Mouse (Mus musculus): Measurements from ENCODE around the gene Exo5. TPM values are rescaled to one million over a fixed set of nuclear protein-coding genes. Genes with fewer than 3 reads are reported as not detected.

The Exo5 gene
- polyA plus RNA-seq, 1 experiment: 11.3 TPM

- TF ChIP-seq POLR2A (IDR thresholded peaks at IDR 0.05; ENCODE audit: extremely low read depth, insufficient read depth, low read length): no peak
- TF ChIP-seq CTCF (IDR thresholded peaks at IDR 0.05; ENCODE audit: extremely low read depth, insufficient read depth, low read length): no peak
- Histone ChIP-seq H3K4me3 (ENCODE audit: insufficient read depth, low read length) (no peak overlapping the region), H3K4me1 (ENCODE audit: control insufficient read depth, insufficient read depth, low read length) (peaks cover 24% of the 10 kb centered on the region), H3K27ac (ENCODE audit: insufficient read depth, low read length) (0 out of 2 replicates have a peak overlapping the region, but pooled peaks have one; percentile 44)
Observed at GRCm38 (mm10) chr4:120880731-120881432, 43.9 kb downstream of the Exo5 start.

- Histone ChIP-seq H3K4me3 (ENCODE audit: insufficient read depth, low read length) (no peak overlapping the region), H3K27ac (ENCODE audit: insufficient read depth, low read length) (no peak overlapping the region), H3K4me1 (ENCODE audit: control insufficient read depth, insufficient read depth, low read length) (peaks cover 24% of the 10 kb centered on the region)
- TF ChIP-seq POLR2A (IDR thresholded peaks at IDR 0.05; ENCODE audit: extremely low read depth, insufficient read depth, low read length) (no peak), CTCF (IDR thresholded peaks at IDR 0.05; ENCODE audit: extremely low read depth, insufficient read depth, low read length) (no peak)
Observed at GRCm38 (mm10) chr4:120879386-120879785, 45.4 kb downstream of the Exo5 start.

DNA sequence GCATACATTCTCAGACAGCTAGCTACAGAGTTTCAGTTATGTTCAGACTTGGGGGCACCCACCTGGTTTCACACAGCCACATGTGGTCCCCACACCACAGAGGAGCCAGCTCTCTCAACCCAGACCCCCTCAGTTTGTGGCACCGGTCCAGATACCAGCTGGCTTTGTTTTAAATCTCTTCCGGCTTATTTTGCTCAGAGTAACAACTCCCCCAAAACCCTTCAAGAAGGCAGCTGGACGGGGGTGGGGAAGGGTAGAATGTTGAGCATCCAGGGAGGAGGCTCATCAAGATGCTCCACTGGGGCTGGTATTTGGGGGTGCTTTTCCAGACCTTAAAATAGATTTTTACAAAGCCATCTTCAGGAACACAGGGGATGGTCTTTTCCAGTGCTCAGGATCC is 46.1 kb downstream of the Exo5 start:
- no peak overlapping the region for H3K27ac ChIP-seq (ENCODE audit: insufficient read depth, low read length)
- TF ChIP-seq CTCF (IDR thresholded peaks at IDR 0.05; ENCODE audit: extremely low read depth, insufficient read depth, low read length) (no peak), POLR2A (IDR thresholded peaks at IDR 0.05; ENCODE audit: extremely low read depth, insufficient read depth, low read length) (no peak)
- peaks cover 24% of the 10 kb centered on the region for H3K4me1 ChIP-seq (ENCODE audit: control insufficient read depth, insufficient read depth, low read length)
- no peak overlapping the region for H3K4me3 ChIP-seq (ENCODE audit: insufficient read depth, low read length)

DNA sequence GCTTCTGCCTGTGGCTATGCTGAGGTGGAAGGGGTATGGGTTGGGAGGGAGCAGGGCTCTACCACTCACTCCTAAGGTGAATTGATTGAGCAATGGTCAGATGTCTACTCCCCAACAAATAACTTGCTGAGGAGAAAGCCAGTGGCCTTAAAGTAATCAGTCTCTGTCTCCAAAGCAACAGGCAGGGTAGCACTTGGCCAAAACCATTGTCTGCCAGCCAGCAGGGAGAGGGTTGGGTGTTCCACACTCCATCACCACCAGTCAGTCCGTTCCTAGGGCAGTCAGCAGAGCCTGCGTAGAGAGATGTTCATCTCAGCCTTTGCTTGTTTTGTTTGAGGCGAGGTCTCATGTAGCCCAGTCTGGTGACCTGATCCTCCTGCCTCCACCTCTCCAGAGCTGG is 48.9 kb downstream of the Exo5 start:
- no peak overlapping the region for H3K4me3 ChIP-seq (ENCODE audit: insufficient read depth, low read length)
- peaks cover 13% of the 10 kb centered on the region for H3K4me1 ChIP-seq (ENCODE audit: control insufficient read depth, insufficient read depth, low read length)
- TF ChIP-seq POLR2A (IDR thresholded peaks at IDR 0.05; ENCODE audit: extremely low read depth, insufficient read depth, low read length) (no peak), CTCF (IDR thresholded peaks at IDR 0.05; ENCODE audit: extremely low read depth, insufficient read depth, low read length) (no peak)
- no peak overlapping the region for H3K27ac ChIP-seq (ENCODE audit: insufficient read depth, low read length)

Other genes with a start within 250 kb of the Exo5 start
- gene Kcnq4, start 176.4 kb downstream of the Exo5 start, polyA plus RNA-seq (2012; rRNA removed): 10.9 and 11.2 TPM in 2 replicates
- gene Nfyc, start 93.4 kb downstream of the Exo5 start, polyA plus RNA-seq (2012; rRNA removed): 87.5 and 88.5 TPM in 2 replicates
- 95.7 and 102 TPM in 2 replicates for gene Rims3, start 70.2 kb downstream of the Exo5 start, polyA plus RNA-seq (2012; rRNA removed)
- 1.5 and 2.2 TPM in 2 replicates for gene Zfp69, start 26.7 kb upstream of the Exo5 start, polyA plus RNA-seq (2012; rRNA removed)
- gene Smap2, start 92.2 kb upstream of the Exo5 start, polyA plus RNA-seq (2012; rRNA removed): 100 and 101 TPM in 2 replicates
- gene Col9a2, start 114.4 kb upstream of the Exo5 start, polyA plus RNA-seq (2012; rRNA removed): 5.3 and 5.6 TPM in 2 replicates
- gene Zmpste24, start 173.2 kb upstream of the Exo5 start, polyA plus RNA-seq (2012; rRNA removed): 20.4 and 22.0 TPM in 2 replicates
- gene Tmco2, start 184.2 kb upstream of the Exo5 start, polyA plus RNA-seq (2012; rRNA removed): not detected in 2 replicates

Data from cortical plate, adult 2 months (tissue).